Mouse (Mus musculus): ENCODE data around the gene Tex2.

Gene Tex2

GRCm38 (mm10) chr11:106458540-106458939 lies 154.7 kb downstream of the Tex2 start:
- no peak for DNase-seq (ENCODE audit: low spot score in 2 of 2)
